In the genomic region with DNA sequence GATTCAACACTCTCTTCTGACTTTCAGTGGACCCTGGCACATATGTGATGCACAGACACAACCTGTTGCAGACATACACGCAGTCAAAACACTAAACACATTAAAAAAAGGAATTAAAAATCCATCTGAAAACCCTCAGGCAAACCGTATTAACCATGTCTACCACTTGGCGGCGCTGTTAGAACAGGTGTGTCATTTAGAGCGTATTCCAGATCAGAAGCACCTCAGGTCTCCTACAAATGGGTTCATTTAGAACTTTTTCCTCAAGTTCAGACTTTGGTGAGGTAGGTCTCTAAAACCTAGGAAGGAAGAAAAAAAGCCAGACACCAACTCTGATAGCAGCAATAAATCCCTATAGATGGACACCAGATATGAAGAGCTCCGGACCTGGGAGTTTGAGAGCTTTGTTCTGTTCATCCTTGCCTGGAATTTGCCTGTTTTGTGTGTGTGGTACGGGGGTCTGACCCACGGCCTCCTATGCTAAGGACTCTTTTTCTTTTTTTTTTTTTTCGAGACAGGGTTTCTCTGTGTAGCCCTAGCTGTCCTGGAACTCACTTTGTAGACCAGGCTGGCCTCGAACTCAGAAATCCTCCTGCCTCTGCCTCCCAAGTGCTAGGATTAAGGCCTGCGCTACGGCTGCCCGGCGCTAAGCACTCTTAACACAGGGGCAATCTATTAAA, we compare ENCODE assay signal across 8 mouse cellular contexts. TPM values are rescaled to one million over a fixed set of nuclear protein-coding genes. Genes with fewer than 3 reads are reported as not detected.
DNase-seq lines count a peak whose midpoint lies in the region; ATAC-seq and TF ChIP-seq lines count a peak whose summit lies in the region.

No protein-coding gene starts in this region.

- WGBS in forebrain, embryonic 11.5 days = 39% methylated on average over 14 of the region's 14 CpGs
- 40% methylated on average over 14 of the region's 14 CpGs for WGBS in hindbrain, embryonic 10.5 days
- 28% methylated on average over 14 of the region's 14 CpGs for WGBS in lung, embryonic 15.5 days

- DNase-seq in G1E (ENCODE audit: low spot score) = no peak
- peak; percentile 72 for DNase-seq in forebrain, embryonic 11.5 days (ENCODE audit: low spot score)
- DNase-seq in hindbrain, embryonic 10.5 days (ENCODE audit: low spot score) = peak; percentile 43
- DNase-seq in layer of hippocampus, adult 9-11 months = peak; percentile 66
- DNase-seq in retina, embryonic 14.5 days (ENCODE audit: low spot score) = peak; percentile 64
- DNase-seq in thymus, postnatal 25 days = peak; percentile 82

- H3K9ac ChIP-seq in forebrain, embryonic 11.5 days (ENCODE audit: low read length) = no peak overlapping the region; the same call in 1 of the 2 replicates
- H3K9ac ChIP-seq in lung, embryonic 15.5 days = no peak overlapping the region

- peak overlapping the region; percentile 57 for H3K4me2 ChIP-seq in forebrain, embryonic 11.5 days (ENCODE audit: low read depth, low read length, severe bottlenecking)
- H3K4me2 ChIP-seq in lung, embryonic 15.5 days = peak overlapping the region; percentile 61

- TF ChIP-seq CTCF in G1E (IDR thresholded peaks at IDR 0.05; ENCODE audit: low read depth, low read length) = peak; percentile 72

- H3K4me1 ChIP-seq in G1E (ENCODE audit: insufficient read depth, low read depth, low read length) = peaks cover 35% of the 10 kb centered on the region
- no peaks in the 10 kb centered on the region for H3K4me1 ChIP-seq in brown adipose tissue, adult 24 weeks (ENCODE audit: control insufficient read depth, insufficient read depth, insufficient read length, low read length)
- H3K4me1 ChIP-seq in forebrain, embryonic 11.5 days (replicated peaks; ENCODE audit: control insufficient read depth, insufficient read depth, low read length) = peaks cover 3% of the 10 kb centered on the region; the same call in 1 of the 2 replicates
- H3K4me1 ChIP-seq in hindbrain, embryonic 10.5 days (replicated peaks) = peaks cover 14% of the 10 kb centered on the region
- H3K4me1 ChIP-seq in lung, embryonic 15.5 days = peaks cover 15% of the 10 kb centered on the region

- H3K36me3 ChIP-seq in G1E (replicated peaks) = peaks cover 20% of the 10 kb centered on the region
- H3K36me3 ChIP-seq in forebrain, embryonic 11.5 days (ENCODE audit: control insufficient read depth, insufficient read depth, low read length) = peaks cover under 1% of the 10 kb centered on the region; the same call in 1 of the 2 replicates
- H3K36me3 ChIP-seq in hindbrain, embryonic 10.5 days = peaks cover 11% of the 10 kb centered on the region
- H3K36me3 ChIP-seq in lung, embryonic 15.5 days = peaks cover 3% of the 10 kb centered on the region

- peak overlapping the region; percentile 79 for H3K27ac ChIP-seq in brown adipose tissue, adult 24 weeks (replicated peaks; ENCODE audit: low read depth, low read length)
- peak overlapping the region; percentile 78 for H3K27ac ChIP-seq in forebrain, embryonic 11.5 days (ENCODE audit: low read depth, low read length)
- peak overlapping the region; percentile 79 for H3K27ac ChIP-seq in hindbrain, embryonic 10.5 days
- H3K27ac ChIP-seq in lung, embryonic 15.5 days = peak overlapping the region; percentile 76

- H3K4me3 ChIP-seq in G1E (ENCODE audit: low read depth, low read length) = peak overlapping the region; percentile 98; the same call in 1 of the 2 replicates
- peak overlapping the region; percentile 54; the same call in 1 of the 2 replicates for H3K4me3 ChIP-seq in brown adipose tissue, adult 24 weeks (ENCODE audit: insufficient read depth, low read depth, low read length)
- peak overlapping the region; percentile 74 for H3K4me3 ChIP-seq in forebrain, embryonic 11.5 days (ENCODE audit: low read depth, low read length)
- H3K4me3 ChIP-seq in hindbrain, embryonic 10.5 days = peak overlapping the region; percentile 67
- peak overlapping the region; percentile 85 for H3K4me3 ChIP-seq in lung, embryonic 15.5 days

- H3K27me3 ChIP-seq in G1E (ENCODE audit: insufficient read depth, low read length) = peaks cover 21% of the 10 kb centered on the region
- no peaks in the 10 kb centered on the region for H3K27me3 ChIP-seq in forebrain, embryonic 11.5 days (ENCODE audit: control insufficient read depth, insufficient read depth, low read length)
- no peaks in the 10 kb centered on the region for H3K27me3 ChIP-seq in hindbrain, embryonic 10.5 days (ENCODE audit: insufficient read depth, poor library complexity, severe bottlenecking)
- peaks cover 1% of the 10 kb centered on the region; the same call in 1 of the 2 replicates for H3K27me3 ChIP-seq in lung, embryonic 15.5 days

- ATAC-seq in G1E (ENCODE audit: extremely low read depth, insufficient number of reproducible peaks, low FRiP score, poor library complexity, severe bottlenecking) = no peak
- ATAC-seq in forebrain, embryonic 11.5 days (replicated peaks; ENCODE audit: low FRiP score) = peak; percentile 8; the same call in 1 of the 2 replicates
- ATAC-seq in lung, embryonic 15.5 days (ENCODE audit: borderline replicate concordance, extremely low read depth, low FRiP score, low TSS enrichment) = peak; percentile 3; the same call in 1 of the 2 replicates

- H3K9me3 ChIP-seq in G1E (replicated peaks) = no peaks in the 10 kb centered on the region
- no peaks in the 10 kb centered on the region for H3K9me3 ChIP-seq in forebrain, embryonic 11.5 days (ENCODE audit: control insufficient read depth, low read length)
- H3K9me3 ChIP-seq in hindbrain, embryonic 10.5 days = no peaks in the 10 kb centered on the region
- no peaks in the 10 kb centered on the region for H3K9me3 ChIP-seq in lung, embryonic 15.5 days

RNA-seq across cellular contexts. Expression of gene Ilf3, which starts 1.0 kb away (rescaled TPM):
- total RNA-seq in G1E (2014; fragmentation: Nextera tagmentation) (87.9 and 94.1 TPM in 2 replicates), G1E (2017) (79.7 and 81.3 TPM in 2 replicates)
- 123 and 138 TPM in 2 replicates for polyA plus RNA-seq in G1E (2012)
- 11.7 and 13.8 TPM in 2 replicates for polyA plus RNA-seq in brown adipose tissue, adult 24 weeks (2012; ENCODE audit: insufficient read depth, insufficient read length, missing spikeins)
- 295 and 297 TPM in 2 replicates for polyA plus RNA-seq in forebrain, embryonic 11.5 days (2014; fragmentation: Nextera tagmentation; extraction: Ambion mirVana)
- 270 and 300 TPM in 2 replicates for polyA plus RNA-seq in hindbrain, embryonic 10.5 days (2016; fragmentation: Nextera tagmentation; extraction: Ambion mirVana)
- 195 and 198 TPM in 2 replicates for polyA plus RNA-seq in lung, embryonic 15.5 days (2015; fragmentation: Nextera tagmentation; extraction: Ambion mirVana)

RNA-seq across cellular contexts. Expression of gene Qtrt1, which starts 45.0 kb away (rescaled TPM):
- total RNA-seq in G1E (2014; fragmentation: Nextera tagmentation) (20.7 and 26.4 TPM in 2 replicates), G1E (2017) (34.3 and 43.8 TPM in 2 replicates)
- 70.9 and 72.7 TPM in 2 replicates for polyA plus RNA-seq in G1E (2012)
- 8.0 and 11.1 TPM in 2 replicates for polyA plus RNA-seq in brown adipose tissue, adult 24 weeks (2012; ENCODE audit: insufficient read depth, insufficient read length, missing spikeins)
- polyA plus RNA-seq in forebrain, embryonic 11.5 days (2014; fragmentation: Nextera tagmentation; extraction: Ambion mirVana) = 58.2 and 61.5 TPM in 2 replicates
- 63.3 and 68.7 TPM in 2 replicates for polyA plus RNA-seq in hindbrain, embryonic 10.5 days (2016; fragmentation: Nextera tagmentation; extraction: Ambion mirVana)
- polyA plus RNA-seq in lung, embryonic 15.5 days (2015; fragmentation: Nextera tagmentation; extraction: Ambion mirVana) = 42.4 and 43.7 TPM in 2 replicates

RNA-seq across cellular contexts. Expression of gene Slc44a2, which starts 46.2 kb away (rescaled TPM):
- total RNA-seq in G1E (2014; fragmentation: Nextera tagmentation) (42.2 and 52.7 TPM in 2 replicates), G1E (2017) (35.5 and 35.7 TPM in 2 replicates)
- 45.4 and 56.8 TPM in 2 replicates for polyA plus RNA-seq in G1E (2012)
- 9.0 and 9.6 TPM in 2 replicates for polyA plus RNA-seq in brown adipose tissue, adult 24 weeks (2012; ENCODE audit: insufficient read depth, insufficient read length, missing spikeins)
- 71.0 and 76.3 TPM in 2 replicates for polyA plus RNA-seq in forebrain, embryonic 11.5 days (2014; fragmentation: Nextera tagmentation; extraction: Ambion mirVana)
- polyA plus RNA-seq in hindbrain, embryonic 10.5 days (2016; fragmentation: Nextera tagmentation; extraction: Ambion mirVana) = 68.7 and 75.7 TPM in 2 replicates
- polyA plus RNA-seq in lung, embryonic 15.5 days (2015; fragmentation: Nextera tagmentation; extraction: Ambion mirVana) = 129 and 146 TPM in 2 replicates

RNA-seq across cellular contexts. Expression of gene Ap1m2, which starts 54.5 kb away (rescaled TPM):
- not detected in 2 replicates for total RNA-seq in G1E (2014; fragmentation: Nextera tagmentation)
- total RNA-seq in G1E (2017) = 0.16 TPM in 1 of 2 replicates, not detected in the other
- polyA plus RNA-seq in G1E (2012) = not detected in 2 replicates
- polyA plus RNA-seq in brown adipose tissue, adult 24 weeks (2012; ENCODE audit: insufficient read depth, insufficient read length, missing spikeins) = not detected in 2 replicates
- 1.4 and 2.6 TPM in 2 replicates for polyA plus RNA-seq in forebrain, embryonic 11.5 days (2014; fragmentation: Nextera tagmentation; extraction: Ambion mirVana)
- 4.8 and 14.6 TPM in 2 replicates for polyA plus RNA-seq in hindbrain, embryonic 10.5 days (2016; fragmentation: Nextera tagmentation; extraction: Ambion mirVana)
- 52.2 and 53.3 TPM in 2 replicates for polyA plus RNA-seq in lung, embryonic 15.5 days (2015; fragmentation: Nextera tagmentation; extraction: Ambion mirVana)

RNA-seq across cellular contexts. Expression of gene Dnm2, which starts 58.0 kb away (rescaled TPM):
- total RNA-seq in G1E (2014; fragmentation: Nextera tagmentation) (193 and 214 TPM in 2 replicates), G1E (2017) (72.7 and 74.3 TPM in 2 replicates)
- polyA plus RNA-seq in G1E (2012) = 427 and 533 TPM in 2 replicates
- 39.0 and 48.4 TPM in 2 replicates for polyA plus RNA-seq in brown adipose tissue, adult 24 weeks (2012; ENCODE audit: insufficient read depth, insufficient read length, missing spikeins)
- 72.8 and 74.0 TPM in 2 replicates for polyA plus RNA-seq in forebrain, embryonic 11.5 days (2014; fragmentation: Nextera tagmentation; extraction: Ambion mirVana)
- polyA plus RNA-seq in hindbrain, embryonic 10.5 days (2016; fragmentation: Nextera tagmentation; extraction: Ambion mirVana) = 75.1 and 80.4 TPM in 2 replicates
- polyA plus RNA-seq in lung, embryonic 15.5 days (2015; fragmentation: Nextera tagmentation; extraction: Ambion mirVana) = 73.6 and 77.4 TPM in 2 replicates
